Mouse (Mus musculus): ENCODE data around the gene Hspg2.

GRCm38 (mm10) chr4:137467525-137467924, 1.0 kb upstream of the Hspg2 start:
- TF ChIP-seq POLR2A (IDR thresholded peaks at IDR 0.05; ENCODE audit: extremely low read depth, insufficient read depth, low read length) (no peak), CTCF (IDR thresholded peaks at IDR 0.05; ENCODE audit: low read depth, low read length) (no peak)

Measured in liver, adult 2 months (tissue).